Mouse (Mus musculus): ENCODE measurements around the gene Tsen2. TPM values are rescaled to one million over a fixed set of nuclear protein-coding genes. Genes with fewer than 3 reads are reported as not detected.

Tsen2 gene
- total and polyA plus RNA-seq, 3 experiments = 8.9 to 14.6 (median 11.5) TPM

DNA sequence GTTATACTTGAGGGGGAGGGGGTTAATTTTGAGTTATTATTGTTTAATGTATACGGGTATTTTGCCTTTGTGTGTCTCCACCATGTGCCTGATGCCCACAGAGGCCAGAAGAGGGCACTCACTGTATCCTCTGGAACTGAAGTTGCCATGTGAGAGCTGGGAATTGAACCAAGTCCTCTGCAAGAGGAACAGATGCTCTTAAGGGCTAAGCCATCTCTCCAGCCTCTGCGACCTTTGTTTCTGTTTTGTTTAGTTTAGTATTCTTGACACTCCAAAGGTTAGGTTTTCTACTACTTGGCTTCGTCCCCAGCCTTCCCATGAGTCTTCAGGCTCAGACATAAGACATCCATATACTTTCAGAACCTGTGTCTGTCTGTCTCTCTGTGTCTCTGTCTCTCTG is 39.7 kb downstream of the Tsen2 start:
- no peak for TF ChIP-seq CTCF (IDR thresholded peaks at IDR 0.05; ENCODE audit: low read depth, low read length)
- no peak for TF ChIP-seq POLR2AphosphoS5 (IDR thresholded peaks at IDR 0.05; ENCODE audit: insufficient replicate concordance, low read depth, low read length)
- no peak for TF ChIP-seq TAL1 (conservative IDR thresholded peaks at IDR 0.05; ENCODE audit: low read depth, low read length)
- no peak for TF ChIP-seq GATA1 (IDR thresholded peaks at IDR 0.05; ENCODE audit: borderline replicate concordance, low read length)
- TF ChIP-seq GATA2 (IDR thresholded peaks at IDR 0.05; ENCODE audit: borderline replicate concordance, low read depth, low read length) = no peak
- no peak for DNase-seq (ENCODE audit: low spot score)
- Histone ChIP-seq H3K9me3 (replicated peaks) (no peaks in the 10 kb centered on the region), H3K27me3 (ENCODE audit: insufficient read depth, low read length) (no peaks in the 10 kb centered on the region; the same call in 1 of the 2 replicates), H3K36me3 (replicated peaks) (peaks cover 24% of the 10 kb centered on the region), H3K4me1 (ENCODE audit: insufficient read depth, low read depth, low read length) (peaks cover 15% of the 10 kb centered on the region), H3K4me3 (ENCODE audit: low read depth, low read length) (no peak overlapping the region)
- ATAC-seq (ENCODE audit: extremely low read depth, insufficient number of reproducible peaks, low FRiP score, poor library complexity, severe bottlenecking) = no peak

DNA sequence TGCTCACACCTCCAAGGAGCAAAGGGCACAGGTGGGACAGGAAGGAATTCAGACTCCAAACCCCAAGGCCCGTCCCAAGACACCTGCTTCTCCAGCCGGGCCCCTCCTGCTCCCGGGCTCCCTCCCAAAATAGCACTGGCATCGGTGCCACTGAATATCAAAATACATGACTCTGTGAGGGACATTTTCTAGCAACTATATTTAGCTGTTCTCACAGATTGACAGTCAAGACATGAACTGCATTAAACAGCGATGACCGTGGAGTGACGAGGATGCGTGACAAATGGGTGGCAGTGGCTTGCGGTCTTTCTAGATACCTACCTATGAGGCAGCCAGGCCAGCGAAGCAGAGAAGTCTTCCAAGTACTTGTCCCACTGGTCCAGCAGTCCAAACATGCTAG is 41.9 kb downstream of the Tsen2 start:
- H3K4me3 ChIP-seq (ENCODE audit: low read depth, low read length) = no peak overlapping the region
- H3K4me1 ChIP-seq (ENCODE audit: insufficient read depth, low read depth, low read length) = peaks cover 15% of the 10 kb centered on the region
- ATAC-seq (ENCODE audit: extremely low read depth, insufficient number of reproducible peaks, low FRiP score, poor library complexity, severe bottlenecking) = no peak
- H3K27me3 ChIP-seq (ENCODE audit: insufficient read depth, low read length) = peaks cover 4% of the 10 kb centered on the region; the same call in 1 of the 2 replicates
- H3K36me3 ChIP-seq (replicated peaks) = peaks cover 9% of the 10 kb centered on the region
- TF ChIP-seq POLR2AphosphoS5 (IDR thresholded peaks at IDR 0.05; ENCODE audit: insufficient replicate concordance, low read depth, low read length) (no peak), GATA2 (IDR thresholded peaks at IDR 0.05; ENCODE audit: borderline replicate concordance, low read depth, low read length) (no peak), TAL1 (conservative IDR thresholded peaks at IDR 0.05; ENCODE audit: low read depth, low read length) (no peak), CTCF (IDR thresholded peaks at IDR 0.05; ENCODE audit: low read depth, low read length) (no peak)
- DNase-seq (ENCODE audit: low spot score) = no peak
- no peaks in the 10 kb centered on the region for H3K9me3 ChIP-seq (replicated peaks)

DNA sequence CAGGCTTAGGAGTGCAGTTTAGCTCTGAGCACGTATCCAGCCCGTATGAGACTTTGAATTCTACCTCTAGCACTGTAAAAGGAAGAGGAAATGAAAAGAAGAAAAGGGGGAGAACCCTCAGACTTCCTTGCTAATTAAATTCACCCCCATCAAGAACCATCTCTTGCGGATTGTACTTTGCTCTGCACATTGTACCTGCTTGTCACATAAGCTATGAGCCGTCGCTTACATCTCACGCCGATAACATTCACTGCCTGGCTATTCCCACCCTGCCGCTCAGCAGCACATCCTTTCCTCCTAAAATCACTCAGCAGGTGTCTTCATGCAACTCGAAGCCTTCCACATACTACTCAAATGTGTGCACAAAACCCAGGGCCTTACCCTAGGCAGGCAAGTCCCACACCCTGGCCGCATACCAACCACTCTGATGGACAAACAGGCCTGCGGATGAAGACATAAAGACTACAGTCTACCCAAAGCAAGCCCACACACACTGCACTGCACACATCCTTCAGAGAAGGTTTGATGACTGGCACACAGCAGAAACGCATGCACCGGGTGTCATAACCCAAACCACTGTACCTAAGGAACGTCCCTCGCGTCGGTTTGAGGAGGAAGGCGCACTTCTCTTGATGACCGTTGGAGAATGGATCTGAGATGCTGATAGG is 47.4 kb downstream of the Tsen2 start:
- Histone ChIP-seq H3K4me1 (ENCODE audit: insufficient read depth, low read depth, low read length) (peaks cover 8% of the 10 kb centered on the region; the same call in 1 of the 2 replicates), H3K9me3 (replicated peaks) (no peaks in the 10 kb centered on the region), H3K27me3 (ENCODE audit: insufficient read depth, low read length) (peaks cover 20% of the 10 kb centered on the region), H3K36me3 (replicated peaks) (no peaks in the 10 kb centered on the region), H3K4me3 (ENCODE audit: low read depth, low read length) (no peak overlapping the region)
- ATAC-seq (ENCODE audit: extremely low read depth, insufficient number of reproducible peaks, low FRiP score, poor library complexity, severe bottlenecking) (no peak), DNase-seq (ENCODE audit: low spot score) (no peak)
- no peak for TF ChIP-seq TAL1 (conservative IDR thresholded peaks at IDR 0.05; ENCODE audit: low read depth, low read length)
- TF ChIP-seq GATA2 (IDR thresholded peaks at IDR 0.05; ENCODE audit: borderline replicate concordance, low read depth, low read length) = no peak
- TF ChIP-seq POLR2AphosphoS5 (IDR thresholded peaks at IDR 0.05; ENCODE audit: insufficient replicate concordance, low read depth, low read length) = no peak
- no peak for TF ChIP-seq CTCF (IDR thresholded peaks at IDR 0.05; ENCODE audit: low read depth, low read length)
- TF ChIP-seq GATA1 (IDR thresholded peaks at IDR 0.05; ENCODE audit: borderline replicate concordance, low read length) = no peak

DNA sequence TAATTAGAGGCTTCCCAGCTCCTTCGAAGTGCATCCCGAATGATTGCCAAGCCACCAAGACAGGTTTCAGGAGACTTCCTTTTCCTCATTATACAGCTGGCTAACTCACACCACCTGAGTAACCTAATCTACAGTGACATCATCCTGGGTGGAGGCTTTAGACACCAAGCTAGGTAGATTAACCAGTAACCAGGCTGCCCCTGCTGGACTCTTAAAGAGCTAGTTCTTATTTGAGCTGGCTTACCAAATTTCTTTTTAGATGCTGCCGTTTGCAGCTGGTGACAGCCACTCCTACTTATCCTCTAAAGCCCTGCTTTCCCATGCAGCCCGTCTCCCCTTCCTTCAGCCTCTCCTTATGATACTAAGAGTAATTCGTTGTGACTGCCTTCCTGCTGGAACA is 48.0 kb downstream of the Tsen2 start, which contains the start of gene Mkrn2os:
Gene Mkrn2os (minus strand): TSS at position 119 of the 400 bp plus-strand sequence.
- Histone ChIP-seq H3K9me3 (replicated peaks) (no peaks in the 10 kb centered on the region), H3K36me3 (replicated peaks) (no peaks in the 10 kb centered on the region), H3K4me3 (ENCODE audit: low read depth, low read length) (no peak within 1 kb of the TSS), H3K27me3 (ENCODE audit: insufficient read depth, low read length) (peaks cover 20% of the 10 kb centered on the region), H3K4me1 (ENCODE audit: insufficient read depth, low read depth, low read length) (peaks cover 8% of the 10 kb centered on the region; the same call in 1 of the 2 replicates)
- DNase-seq (ENCODE audit: low spot score) = no peak
- TF ChIP-seq GATA2 (IDR thresholded peaks at IDR 0.05; ENCODE audit: borderline replicate concordance, low read depth, low read length) (no peak), GATA1 (IDR thresholded peaks at IDR 0.05; ENCODE audit: borderline replicate concordance, low read length) (no peak), TAL1 (conservative IDR thresholded peaks at IDR 0.05; ENCODE audit: low read depth, low read length) (no peak), CTCF (IDR thresholded peaks at IDR 0.05; ENCODE audit: low read depth, low read length) (no peak), POLR2AphosphoS5 (IDR thresholded peaks at IDR 0.05; ENCODE audit: insufficient replicate concordance, low read depth, low read length) (no peak)
- no peak for ATAC-seq (ENCODE audit: extremely low read depth, insufficient number of reproducible peaks, low FRiP score, poor library complexity, severe bottlenecking)

DNA sequence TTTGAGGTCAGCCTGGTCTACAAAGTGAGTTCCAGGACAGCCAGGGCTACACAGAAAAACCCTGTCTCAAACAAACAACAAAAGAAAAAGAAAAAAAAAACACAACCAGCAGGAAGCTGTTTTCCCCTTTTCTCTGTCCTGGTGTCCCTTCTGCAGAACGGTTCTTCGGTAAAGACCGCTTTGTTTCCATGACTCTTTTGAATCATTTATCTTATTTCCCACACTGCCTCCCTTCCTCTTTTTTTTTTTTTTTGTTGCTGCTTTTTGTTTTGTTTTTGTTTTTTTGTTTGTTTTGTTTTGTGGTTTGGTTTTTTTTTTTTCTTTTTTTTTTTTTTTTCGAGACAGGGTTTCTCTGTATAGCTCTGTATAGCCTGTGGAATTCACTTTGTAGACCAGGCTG is 48.8 kb downstream of the Tsen2 start:
- no peak for ATAC-seq (ENCODE audit: extremely low read depth, insufficient number of reproducible peaks, low FRiP score, poor library complexity, severe bottlenecking)
- Histone ChIP-seq H3K4me1 (ENCODE audit: insufficient read depth, low read depth, low read length) (peaks cover 8% of the 10 kb centered on the region; the same call in 1 of the 2 replicates), H3K27me3 (ENCODE audit: insufficient read depth, low read length) (peaks cover 20% of the 10 kb centered on the region), H3K36me3 (replicated peaks) (no peaks in the 10 kb centered on the region), H3K4me3 (ENCODE audit: low read depth, low read length) (no peak overlapping the region), H3K9me3 (replicated peaks) (no peaks in the 10 kb centered on the region)
- no peak for DNase-seq (ENCODE audit: low spot score)
- no peak for TF ChIP-seq GATA2 (IDR thresholded peaks at IDR 0.05; ENCODE audit: borderline replicate concordance, low read depth, low read length)
- no peak for TF ChIP-seq CTCF (IDR thresholded peaks at IDR 0.05; ENCODE audit: low read depth, low read length)
- no peak for TF ChIP-seq TAL1 (conservative IDR thresholded peaks at IDR 0.05; ENCODE audit: low read depth, low read length)
- TF ChIP-seq POLR2AphosphoS5 (IDR thresholded peaks at IDR 0.05; ENCODE audit: insufficient replicate concordance, low read depth, low read length) = no peak
- TF ChIP-seq GATA1 (IDR thresholded peaks at IDR 0.05; ENCODE audit: borderline replicate concordance, low read length) = no peak

DNA sequence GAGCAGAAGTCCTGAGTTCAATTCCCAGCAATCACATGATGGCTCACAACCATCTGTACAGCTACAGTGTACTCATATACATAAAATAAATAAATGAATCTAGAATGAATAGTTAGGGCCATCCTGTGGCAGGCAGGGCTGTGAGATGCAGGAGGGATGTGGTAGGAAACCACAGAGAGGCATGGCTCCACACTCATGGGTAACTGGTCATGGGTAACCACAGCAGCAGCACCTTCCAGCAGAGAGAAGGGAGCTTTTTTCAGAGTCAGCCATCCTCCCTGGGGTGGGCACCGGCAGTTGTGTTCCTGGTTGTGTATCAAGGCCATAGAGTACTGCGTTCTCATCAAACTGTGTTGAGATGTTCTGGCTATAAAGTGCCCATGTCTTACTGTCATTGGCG is 50.0 kb downstream of the Tsen2 start:
- Histone ChIP-seq H3K9me3 (replicated peaks) (no peaks in the 10 kb centered on the region), H3K4me1 (ENCODE audit: insufficient read depth, low read depth, low read length) (peaks cover 6% of the 10 kb centered on the region; the same call in 1 of the 2 replicates), H3K27me3 (ENCODE audit: insufficient read depth, low read length) (peaks cover 20% of the 10 kb centered on the region), H3K36me3 (replicated peaks) (no peaks in the 10 kb centered on the region), H3K4me3 (ENCODE audit: low read depth, low read length) (no peak overlapping the region)
- DNase-seq (ENCODE audit: low spot score) (no peak), ATAC-seq (ENCODE audit: extremely low read depth, insufficient number of reproducible peaks, low FRiP score, poor library complexity, severe bottlenecking) (no peak)
- no peak for TF ChIP-seq GATA1 (IDR thresholded peaks at IDR 0.05; ENCODE audit: borderline replicate concordance, low read length)
- no peak for TF ChIP-seq TAL1 (conservative IDR thresholded peaks at IDR 0.05; ENCODE audit: low read depth, low read length)
- no peak for TF ChIP-seq POLR2AphosphoS5 (IDR thresholded peaks at IDR 0.05; ENCODE audit: insufficient replicate concordance, low read depth, low read length)
- TF ChIP-seq CTCF (IDR thresholded peaks at IDR 0.05; ENCODE audit: low read depth, low read length) = no peak
- no peak for TF ChIP-seq GATA2 (IDR thresholded peaks at IDR 0.05; ENCODE audit: borderline replicate concordance, low read depth, low read length)

Measured in G1E (cell line).